Mouse (Mus musculus): Measurements from ENCODE around the gene Kcnk4.

DNA sequence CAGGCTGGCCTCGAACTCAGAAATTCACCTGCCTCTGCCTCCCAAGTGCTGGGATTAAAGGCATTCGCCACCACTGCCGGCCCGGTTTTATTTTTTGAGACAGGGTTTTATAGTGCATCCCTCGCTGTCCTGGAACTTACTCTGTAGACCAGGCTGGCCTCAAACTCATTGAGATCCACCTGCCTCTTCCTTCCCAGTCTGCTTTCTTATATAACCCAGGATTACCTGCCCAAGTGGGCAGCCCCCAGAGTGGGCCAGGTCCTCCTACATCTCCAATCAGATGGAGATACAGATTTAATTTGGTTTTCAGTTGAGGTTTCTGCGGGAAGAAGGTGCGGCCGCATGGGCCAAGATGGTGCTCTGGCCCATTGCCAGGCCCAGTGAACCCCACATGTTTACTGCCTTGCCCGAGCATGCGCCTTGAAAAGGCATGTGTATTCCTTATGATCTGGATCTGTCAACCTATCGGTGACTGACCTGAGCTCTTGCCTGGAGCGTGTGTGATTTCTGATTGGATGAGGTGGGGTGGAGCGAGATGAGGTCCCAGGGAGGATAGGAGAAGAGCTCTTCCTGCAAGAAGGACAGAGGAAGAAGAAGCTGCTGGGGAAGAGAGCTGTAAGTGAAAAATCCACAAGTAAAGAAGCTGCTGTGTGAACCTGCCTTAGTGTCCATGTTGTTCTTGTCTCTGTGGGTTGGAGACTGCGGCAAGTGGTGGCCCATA lies 40.4 kb downstream of the Kcnk4 start:
- TF ChIP-seq CTCF (conservative IDR thresholded peaks at IDR 0.05; ENCODE audit: low read length) = no peak
- no peak for TF ChIP-seq NANOG (IDR thresholded peaks at IDR 0.05; ENCODE audit: borderline replicate concordance, low read length)

Measured in E14TG2a.4 (cell line).